Mouse (Mus musculus): ENCODE data around the gene Mab21l3. TPM values are rescaled to one million over a fixed set of nuclear protein-coding genes. Genes with fewer than 3 reads are reported as not detected.

Mab21l3 gene
- total and polyA plus RNA-seq, 3 experiments: 1.9 to 3.4 (median 2.8) TPM

DNA sequence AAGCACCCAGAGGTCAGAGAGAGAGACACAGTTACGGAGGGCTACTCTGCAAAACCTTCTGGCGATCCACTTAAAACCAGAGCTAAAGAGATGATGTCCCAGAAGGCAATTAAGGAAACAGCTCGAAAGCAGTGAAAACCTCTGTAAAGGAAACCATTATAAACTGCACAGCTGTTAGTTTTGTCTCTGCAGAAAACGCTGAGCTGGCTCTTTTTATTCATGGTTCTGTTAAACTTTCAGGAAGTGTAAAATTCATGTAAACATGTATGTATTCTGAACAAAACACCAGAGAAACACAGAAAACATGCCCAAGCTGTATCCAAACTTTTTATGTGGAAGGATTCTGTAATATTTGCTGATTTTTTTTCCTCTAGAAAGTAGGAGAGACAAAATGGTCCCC lies 2.7 kb downstream of the Mab21l3 start:
- Histone ChIP-seq H3K27me3 (replicated peaks) (no peaks in the 10 kb centered on the region), H3K9ac (ENCODE audit: insufficient read depth, low read depth) (no peak overlapping the region), H3K4me3 (replicated peaks in 1 of 3; ENCODE audit: low read depth in 2 of 3, low read length in 2 of 3, poor library complexity in 1 of 3) (no peak overlapping the region), H3K36me3 (replicated peaks in 1 of 2; ENCODE audit: control insufficient read depth in 1 of 2, insufficient read depth in 1 of 2, low read length in 1 of 2) (no peaks in the 10 kb centered on the region), H3K79me2 (replicated peaks; ENCODE audit: control insufficient read depth, extremely low read depth, insufficient read depth, poor library complexity, severe bottlenecking) (no peaks in the 10 kb centered on the region), H3K27ac (ENCODE audit: insufficient read depth, low read depth) (no peak overlapping the region), H3K4me2 (ENCODE audit: insufficient read depth, low read depth, poor library complexity, severe bottlenecking) (no peak overlapping the region), H3K9me3 (replicated peaks; ENCODE audit: low read length) (no peaks in the 10 kb centered on the region), H3K4me1 (ENCODE audit: control insufficient read depth in 1 of 2, insufficient read depth in 2 of 2) (peaks cover 0 to 4% of the 10 kb centered on the region in 2 experiments; a peak in 1 of 4 replicates)
- no peak for DNase-seq (ENCODE audit: extremely low read depth)
- in situ Hi-C loops (cut with MboI; ENCODE audit: low pct_ligation_motif_present, low pct_unique_long_range_greater_than_20kb, low sequenced_read_pairs): no loop called here
- TF ChIP-seq ZMIZ1 (IDR thresholded peaks at IDR 0.05; ENCODE audit: low read depth, low read length): no peak
- TF ChIP-seq MEF2A (IDR thresholded peaks at IDR 0.05; ENCODE audit: borderline replicate concordance, low read depth, low read length): no peak
- peak; percentile 98 for TF ChIP-seq MAFK (IDR thresholded peaks at IDR 0.05; ENCODE audit: insufficient replicate concordance, low read length)
- no peak for TF ChIP-seq USF1 (IDR thresholded peaks at IDR 0.05; ENCODE audit: low read depth, low read length)
- no peak for TF ChIP-seq HCFC1 (IDR thresholded peaks at IDR 0.05; ENCODE audit: low read depth, low read length)
- no peak for TF ChIP-seq SIN3A (IDR thresholded peaks at IDR 0.05; ENCODE audit: low read length)
- TF ChIP-seq JUN (IDR thresholded peaks at IDR 0.05; ENCODE audit: insufficient read depth, low read depth, low read length): no peak
- dilution Hi-C loops (cut with MboI; ENCODE audit: extremely low pct_ligation_motif_present, extremely low pct_unique_long_range_greater_than_20kb, low sequenced_read_pairs): no loop called here

DNA sequence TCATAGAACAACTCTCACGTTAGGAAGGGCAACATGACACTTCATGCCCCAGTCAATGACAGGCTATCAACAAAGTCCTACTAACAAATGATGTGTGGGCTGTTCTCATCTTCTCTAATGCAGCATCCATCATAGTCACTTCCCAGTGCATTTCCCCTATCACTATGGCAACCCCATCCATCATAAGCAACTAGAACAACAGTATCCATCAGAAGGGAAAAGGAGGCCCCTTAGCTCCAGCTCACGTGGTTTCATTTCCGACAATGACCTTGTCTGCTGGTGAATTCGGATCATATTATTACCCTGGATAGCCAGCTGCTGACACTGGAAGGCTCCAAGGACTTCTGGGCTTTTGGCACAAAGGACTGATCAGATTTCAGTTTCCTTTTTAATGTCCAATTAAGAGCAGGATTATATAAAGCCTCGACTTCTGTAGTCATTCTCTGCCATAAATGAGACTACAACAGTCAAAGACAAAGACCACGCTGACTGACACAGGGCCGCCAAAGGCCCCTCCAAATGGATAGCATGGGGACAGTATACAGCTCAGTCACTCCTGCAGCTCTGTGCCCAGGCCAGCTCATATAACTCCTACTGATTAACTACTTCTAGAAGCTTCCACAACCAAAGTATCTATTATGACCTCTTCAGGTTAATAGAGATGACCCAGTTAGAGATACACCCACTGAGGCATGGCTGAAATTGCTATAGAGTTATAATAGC lies 6.2 kb downstream of the Mab21l3 start:
- Histone ChIP-seq H3K9me3 (replicated peaks; ENCODE audit: low read length) (peaks cover 3% of the 10 kb centered on the region), H3K79me2 (replicated peaks; ENCODE audit: control insufficient read depth, extremely low read depth, insufficient read depth, poor library complexity, severe bottlenecking) (no peaks in the 10 kb centered on the region), H3K27ac (ENCODE audit: insufficient read depth, low read depth) (no peak overlapping the region), H3K9ac (ENCODE audit: insufficient read depth, low read depth) (no peak overlapping the region), H3K4me3 (replicated peaks in 1 of 3; ENCODE audit: low read depth in 2 of 3, low read length in 2 of 3, poor library complexity in 1 of 3) (no peak overlapping the region), H3K4me2 (ENCODE audit: insufficient read depth, low read depth, poor library complexity, severe bottlenecking) (no peak overlapping the region), H3K27me3 (replicated peaks) (no peaks in the 10 kb centered on the region), H3K36me3 (replicated peaks in 1 of 2; ENCODE audit: control insufficient read depth in 1 of 2, insufficient read depth in 1 of 2, low read length in 1 of 2) (peaks cover 0 to 2% of the 10 kb centered on the region in 2 experiments), H3K4me1 (ENCODE audit: control insufficient read depth in 1 of 2, insufficient read depth in 2 of 2) (peaks cover 0 to 6% of the 10 kb centered on the region in 2 experiments; a peak in 2 of 4 replicates)
- no peak for DNase-seq (ENCODE audit: extremely low read depth)
- TF ChIP-seq MXI1 (IDR thresholded peaks at IDR 0.05; ENCODE audit: low read depth, low read length) (no peak), CHD2 (IDR thresholded peaks at IDR 0.05; ENCODE audit: low read length) (no peak), ZC3H11A (IDR thresholded peaks at IDR 0.05; ENCODE audit: low read depth, low read length) (no peak), POLR2A (IDR thresholded peaks at IDR 0.05; ENCODE audit: low read depth, low read length) (no peak), NRF1 (IDR thresholded peaks at IDR 0.05; ENCODE audit: low read depth, low read length) (no peak), KAT2A (IDR thresholded peaks at IDR 0.05; ENCODE audit: insufficient replicate concordance, low read length) (no peak), ZKSCAN1 (IDR thresholded peaks at IDR 0.05; ENCODE audit: borderline replicate concordance, low read depth, low read length) (no peak), SIN3A (IDR thresholded peaks at IDR 0.05; ENCODE audit: low read length) (no peak), TBP (conservative IDR thresholded peaks at IDR 0.05; ENCODE audit: low read depth, low read length) (no peak), MYC (IDR thresholded peaks at IDR 0.05; ENCODE audit: low read depth, low read length) (no peak), ZMIZ1 (IDR thresholded peaks at IDR 0.05; ENCODE audit: low read depth, low read length) (no peak), IRF4 (IDR thresholded peaks at IDR 0.05; ENCODE audit: low read depth, low read length) (no peak), ELF1 (IDR thresholded peaks at IDR 0.05; ENCODE audit: low read depth, low read length) (no peak), JUN (IDR thresholded peaks at IDR 0.05; ENCODE audit: insufficient read depth, low read depth, low read length) (no peak), BHLHE40 (IDR thresholded peaks at IDR 0.05; ENCODE audit: low read depth, low read length) (no peak), SMC3 (IDR thresholded peaks at IDR 0.05; ENCODE audit: low read depth, low read length) (no peak), ZNF384 (IDR thresholded peaks at IDR 0.05; ENCODE audit: low read depth, low read length) (no peak), GABPA (IDR thresholded peaks at IDR 0.05; ENCODE audit: insufficient replicate concordance, low read depth, low read length) (no peak)
- in situ Hi-C loops (cut with MboI; ENCODE audit: low pct_ligation_motif_present, low pct_unique_long_range_greater_than_20kb, low sequenced_read_pairs) (no loop called here), dilution Hi-C loops (cut with MboI; ENCODE audit: extremely low pct_ligation_motif_present, extremely low pct_unique_long_range_greater_than_20kb, low sequenced_read_pairs) (no loop called here)

Data from CH12.LX (cell line).